Mouse (Mus musculus): ENCODE data around the gene Gm11567. TPM values are rescaled to one million over a fixed set of nuclear protein-coding genes. Genes with fewer than 3 reads are reported as not detected.

The Gm11567 gene
- polyA plus RNA-seq (2012; fragmentation: generic; extraction: Trizol), result not detected

GRCm38 (mm10) chr11:99878887-99879286, at the start of gene Gm11567:
Gene Gm11567, plus strand, starts transcription at chr11:99879187.

GRCm38 (mm10) chr11:99837966-99838365, 41.0 kb upstream of the Gm11567 start, which contains the start of gene 2300003K06Rik:
Gene 2300003K06Rik, minus strand, starts transcription at chr11:99838066.

GRCm38 (mm10) chr11:99851508-99851907, 27.5 kb upstream of the Gm11567 start, which contains the start of gene Krtap4-16:
Gene Krtap4-16, minus strand, starts transcription at chr11:99851608.

GRCm38 (mm10) chr11:99857617-99858016, 21.4 kb upstream of the Gm11567 start, which contains the start of gene Gm11568:
Gene Gm11568, plus strand, starts transcription at chr11:99857917.

GRCm38 (mm10) chr11:99864176-99864575, 14.8 kb upstream of the Gm11567 start, which contains the start of gene Gm11559:
Gene Gm11559, plus strand, starts transcription at chr11:99864476.

GRCm38 (mm10) chr11:99873089-99873488, 5.9 kb upstream of the Gm11567 start, which contains the start of gene Krtap9-1:
Gene Krtap9-1, plus strand, starts transcription at chr11:99873389.

GRCm38 (mm10) chr11:99907620-99908019, 28.6 kb downstream of the Gm11567 start, which contains the start of gene Krtap31-1:
Gene Krtap31-1, plus strand, starts transcription at chr11:99907920.

GRCm38 (mm10) chr11:99914451-99914850, 35.5 kb downstream of the Gm11567 start, which contains the start of gene Gm11565:
Gene Gm11565, plus strand, starts transcription at chr11:99914751.

Other genes starting within 250 kb of the Gm11567 start
- not detected for gene Krtap4-2, start 244.1 kb upstream of the Gm11567 start, polyA plus RNA-seq (2012; fragmentation: generic; extraction: Trizol)
- not detected for gene Krtap4-7, start 235.1 kb upstream of the Gm11567 start, polyA plus RNA-seq (2012; fragmentation: generic; extraction: Trizol)
- not detected for gene Gm11555, start 229.0 kb upstream of the Gm11567 start, polyA plus RNA-seq (2012; fragmentation: generic; extraction: Trizol)
- gene Gm11563, start 220.2 kb upstream of the Gm11567 start, polyA plus RNA-seq (2012; fragmentation: generic; extraction: Trizol), result not detected
- gene Krtap4-6, start 213.2 kb upstream of the Gm11567 start, polyA plus RNA-seq (2012; fragmentation: generic; extraction: Trizol), result not detected
- not detected for gene Gm14190, start 188.4 kb upstream of the Gm11567 start, polyA plus RNA-seq (2012; fragmentation: generic; extraction: Trizol)
- gene Gm14180, start 144.9 kb upstream of the Gm11567 start, polyA plus RNA-seq (2012; fragmentation: generic; extraction: Trizol), result not detected
- gene Gm11595, start 106.3 kb upstream of the Gm11567 start, polyA plus RNA-seq (2012; fragmentation: generic; extraction: Trizol), result not detected
- gene Krtap4-8, start 98.5 kb upstream of the Gm11567 start, polyA plus RNA-seq (2012; fragmentation: generic; extraction: Trizol), result not detected
- not detected for gene Krtap4-9, start 94.0 kb upstream of the Gm11567 start, polyA plus RNA-seq (2012; fragmentation: generic; extraction: Trizol)
- gene Gm11596, start 85.7 kb upstream of the Gm11567 start, polyA plus RNA-seq (2012; fragmentation: generic; extraction: Trizol), result not detected
- not detected for gene Gm11569, start 80.3 kb upstream of the Gm11567 start, polyA plus RNA-seq (2012; fragmentation: generic; extraction: Trizol)
- not detected for gene Gm11554, start 74.7 kb upstream of the Gm11567 start, polyA plus RNA-seq (2012; fragmentation: generic; extraction: Trizol)
- not detected for gene Krtap4-13, start 69.3 kb upstream of the Gm11567 start, polyA plus RNA-seq (2012; fragmentation: generic; extraction: Trizol)
- gene Gm11564, start 63.5 kb upstream of the Gm11567 start, polyA plus RNA-seq (2012; fragmentation: generic; extraction: Trizol), result not detected
- gene 2300003K06Rik, start 41.1 kb upstream of the Gm11567 start, polyA plus RNA-seq (2012; fragmentation: generic; extraction: Trizol), result not detected
- not detected for gene Krtap4-16, start 27.6 kb upstream of the Gm11567 start, polyA plus RNA-seq (2012; fragmentation: generic; extraction: Trizol)
- not detected for gene Gm11568, start 21.3 kb upstream of the Gm11567 start, polyA plus RNA-seq (2012; fragmentation: generic; extraction: Trizol)
- gene Gm11559, start 14.7 kb upstream of the Gm11567 start, polyA plus RNA-seq (2012; fragmentation: generic; extraction: Trizol), result not detected
- gene Krtap9-1, start 5.8 kb upstream of the Gm11567 start, polyA plus RNA-seq (2012; fragmentation: generic; extraction: Trizol), result not detected
- gene Krtap31-1, start 28.7 kb downstream of the Gm11567 start, polyA plus RNA-seq (2012; fragmentation: generic; extraction: Trizol), result not detected
- not detected for gene Gm11565, start 35.6 kb downstream of the Gm11567 start, polyA plus RNA-seq (2012; fragmentation: generic; extraction: Trizol)
- not detected for gene Krtap31-2, start 57.1 kb downstream of the Gm11567 start, polyA plus RNA-seq (2012; fragmentation: generic; extraction: Trizol)
- gene Krtap9-5, start 69.3 kb downstream of the Gm11567 start, polyA plus RNA-seq (2012; fragmentation: generic; extraction: Trizol), result not detected
- not detected for gene Krtap29-1, start 99.9 kb downstream of the Gm11567 start, polyA plus RNA-seq (2012; fragmentation: generic; extraction: Trizol)
- gene Krtap16-1, start 107.4 kb downstream of the Gm11567 start, polyA plus RNA-seq (2012; fragmentation: generic; extraction: Trizol), result not detected
- not detected for gene Krtap17-1, start 114.8 kb downstream of the Gm11567 start, polyA plus RNA-seq (2012; fragmentation: generic; extraction: Trizol)
- not detected for gene Krt33a, start 137.0 kb downstream of the Gm11567 start, polyA plus RNA-seq (2012; fragmentation: generic; extraction: Trizol)
- gene Krt33b, start 150.7 kb downstream of the Gm11567 start, polyA plus RNA-seq (2012; fragmentation: generic; extraction: Trizol), result under 1 TPM in 1 of 2 experiments, not detected in 1; 0.05 TPM
- not detected for gene Krt34, start 162.4 kb downstream of the Gm11567 start, polyA plus RNA-seq (2012; fragmentation: generic; extraction: Trizol)
- not detected for gene Krt31, start 171.4 kb downstream of the Gm11567 start, polyA plus RNA-seq (2012; fragmentation: generic; extraction: Trizol)
- gene Krt32, start 209.0 kb downstream of the Gm11567 start, polyA plus RNA-seq (2012; fragmentation: generic; extraction: Trizol), result not detected
- not detected for gene Krt35, start 217.1 kb downstream of the Gm11567 start, polyA plus RNA-seq (2012; fragmentation: generic; extraction: Trizol)
- under 1 TPM; 0.06 to 0.08 TPM for gene Krt36, start 226.4 kb downstream of the Gm11567 start, polyA plus RNA-seq (2012; fragmentation: generic; extraction: Trizol)
- gene Krt13, start 242.4 kb downstream of the Gm11567 start, polyA plus RNA-seq (2012; fragmentation: generic; extraction: Trizol), result 1 to 10 TPM; 8.4 to 8.9 TPM

Measured in C3H10T1/2 (cell line).